Mouse (Mus musculus) brain, embryonic 14.5 days (tissue): ENCODE results near the gene Rin3.

Experiments used
- CTCF ChIP-seq: fragments of 200-500 bp; IDR thresholded peaks from 2 replicates; pipeline ENCODE4 v1.5.1; 2012; ENCODE audit warnings: inconsistent platforms, mild to moderate bottlenecking, moderate library complexity, borderline replicate concordance; ENCODE audit not compliant: insufficient read depth, insufficient read length; ENCODE audit errors: extremely low read depth
- POLR2A ChIP-seq: fragments of 200-500 bp; IDR thresholded peaks from 2 replicates; pipeline ENCODE4 v1.6.1; 2012; ENCODE audit warnings: mild to moderate bottlenecking, inconsistent platforms, borderline replicate concordance; ENCODE audit not compliant: poor library complexity, insufficient read depth, insufficient read length, severe bottlenecking; ENCODE audit errors: extremely low read depth

DNA sequence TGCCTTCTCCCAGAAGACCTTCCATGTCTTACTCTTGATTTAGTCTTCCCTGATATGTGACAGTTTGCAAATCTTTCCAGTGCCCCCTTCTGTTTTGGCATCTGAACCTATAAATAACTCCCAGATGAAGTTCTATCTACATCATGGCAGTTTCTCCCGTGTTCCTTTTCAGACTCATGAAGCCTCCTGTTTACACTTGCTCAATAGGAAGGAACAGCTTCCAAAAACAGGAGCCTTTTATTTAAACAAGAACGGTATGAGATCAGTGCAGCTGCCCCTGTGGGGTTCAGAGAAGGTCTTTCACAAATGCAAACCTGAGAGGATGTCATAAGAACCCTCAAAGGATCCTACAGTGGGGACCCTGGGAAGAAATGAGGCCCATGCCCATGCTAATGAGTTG lies 59.3 kb downstream of the Rin3 start:
- TF ChIP-seq POLR2A (no peak), CTCF (no peak)
